In genomic region chr8:90346880-90347535, GRCm38 (mm10) we compare ENCODE assay signal across 8 mouse cellular contexts. TPM values are rescaled to one million over a fixed set of nuclear protein-coding genes. Genes with fewer than 3 reads are reported as not detected.
DNase-seq lines count a peak whose midpoint lies in the region; ATAC-seq and TF ChIP-seq lines count a peak whose summit lies in the region.

No protein-coding gene starts in this region.

- peak; percentile 11; the same call in 1 of the 2 replicates for ATAC-seq in forebrain, embryonic 14.5 days
- ATAC-seq in limb, embryonic 13.5 days (ENCODE audit: low FRiP score, low read depth), result no peak
- no peak for ATAC-seq in neural tube, embryonic 15.5 days (ENCODE audit: low FRiP score)

- no peaks in the 10 kb centered on the region for H3K9me3 ChIP-seq in forebrain, embryonic 14.5 days (replicated peaks; ENCODE audit: control insufficient read depth, low read length)
- H3K9me3 ChIP-seq in limb, embryonic 13.5 days, result no peaks in the 10 kb centered on the region
- H3K9me3 ChIP-seq in neural tube, embryonic 15.5 days (replicated peaks), result no peaks in the 10 kb centered on the region

- H3K27ac ChIP-seq in forebrain, embryonic 14.5 days (ENCODE audit: low read depth, low read length), result peak overlapping the region; percentile 98
- H3K27ac ChIP-seq in limb, embryonic 13.5 days, result no peak overlapping the region
- peak overlapping the region; percentile 93 for H3K27ac ChIP-seq in neural tube, embryonic 15.5 days (replicated peaks)

- H3K36me3 ChIP-seq in forebrain, embryonic 14.5 days (ENCODE audit: control insufficient read depth, insufficient read depth, low read length), result peaks cover 3% of the 10 kb centered on the region; the same call in 1 of the 2 replicates
- H3K36me3 ChIP-seq in limb, embryonic 13.5 days, result no peaks in the 10 kb centered on the region
- no peaks in the 10 kb centered on the region for H3K36me3 ChIP-seq in neural tube, embryonic 15.5 days

- TF ChIP-seq CTCF in lung, adult 2 months (IDR thresholded peaks at IDR 0.05; ENCODE audit: insufficient read depth, low read length), result no peak

- WGBS in lung, adult 2 months, result 2% methylated on average over 21 of the region's 21 CpGs
- under 1% methylated on average over 21 of the region's 21 CpGs for WGBS in forebrain, embryonic 14.5 days
- WGBS in limb, embryonic 13.5 days, result 2% methylated on average over 21 of the region's 21 CpGs
- under 1% methylated on average over 21 of the region's 21 CpGs for WGBS in neural tube, embryonic 15.5 days

- no peaks in the 10 kb centered on the region for H3K27me3 ChIP-seq in forebrain, embryonic 14.5 days (replicated peaks; ENCODE audit: control insufficient read depth, insufficient read depth, low read length)
- peaks cover 37% of the 10 kb centered on the region for H3K27me3 ChIP-seq in limb, embryonic 13.5 days
- H3K27me3 ChIP-seq in neural tube, embryonic 15.5 days (replicated peaks), result no peaks in the 10 kb centered on the region

- H3K4me1 ChIP-seq in lung, adult 2 months (ENCODE audit: control insufficient read depth, insufficient read depth, low read length), result peaks cover 10% of the 10 kb centered on the region
- H3K4me1 ChIP-seq in forebrain, embryonic 14.5 days (ENCODE audit: control insufficient read depth, insufficient read depth, low read length), result peaks cover 18% of the 10 kb centered on the region
- peaks cover 21% of the 10 kb centered on the region for H3K4me1 ChIP-seq in limb, embryonic 13.5 days
- peaks cover 38% of the 10 kb centered on the region for H3K4me1 ChIP-seq in neural tube, embryonic 15.5 days

- peak overlapping the region; percentile 98 for H3K9ac ChIP-seq in forebrain, embryonic 14.5 days (ENCODE audit: low read length)
- peak overlapping the region; percentile 84 for H3K9ac ChIP-seq in limb, embryonic 13.5 days
- peak overlapping the region; percentile 88 for H3K9ac ChIP-seq in neural tube, embryonic 15.5 days (replicated peaks)

- peak; percentile 14 for DNase-seq in lung, adult 2 months
- DNase-seq in lung, postnatal 25 days (ENCODE audit: low spot score), result no peak
- peak; percentile 23 for DNase-seq in forebrain, embryonic 14.5 days (ENCODE audit: low spot score)
- no peak for DNase-seq in adipocyte (ENCODE audit: low spot score)
- DNase-seq in right cerebral cortex, postnatal 10 days (ENCODE audit: low spot score in 2 of 2), result no peak
- no peak for DNase-seq in adrenal gland, adult 2 months

- peak overlapping the region; percentile 94 for H3K4me3 ChIP-seq in lung, adult 2 months (replicated peaks; ENCODE audit: extremely low read depth, low read depth, low read length)
- peak overlapping the region; percentile 82 for H3K4me3 ChIP-seq in forebrain, embryonic 14.5 days (ENCODE audit: low read depth, low read length)
- peak overlapping the region; percentile 72 for H3K4me3 ChIP-seq in limb, embryonic 13.5 days
- H3K4me3 ChIP-seq in neural tube, embryonic 15.5 days (replicated peaks), result peak overlapping the region; percentile 72

- no peak for TF ChIP-seq POLR2A in lung, adult 2 months (IDR thresholded peaks at IDR 0.05; ENCODE audit: borderline replicate concordance, extremely low read depth, low read depth, low read length)

- peak overlapping the region; percentile 65 for H3K4me2 ChIP-seq in forebrain, embryonic 14.5 days (ENCODE audit: low read length)
- H3K4me2 ChIP-seq in limb, embryonic 13.5 days (replicated peaks), result peak overlapping the region; percentile 86
- H3K4me2 ChIP-seq in neural tube, embryonic 15.5 days, result peak overlapping the region; percentile 75

RNA-seq across cellular contexts. Expression of gene Tox3, which starts 1.1 kb away (rescaled TPM):
- polyA plus RNA-seq in lung, adult 2 months (2012; rRNA removed), result 13.8 and 17.3 TPM in 2 replicates
- polyA plus RNA-seq in forebrain, embryonic 14.5 days (2014; fragmentation: Nextera tagmentation; extraction: Ambion mirVana), result 18.8 and 20.2 TPM in 2 replicates
- 7.4 and 8.2 TPM in 2 replicates for polyA plus RNA-seq in limb, embryonic 13.5 days (2015; fragmentation: Nextera tagmentation; extraction: Ambion mirVana)
- 16.3 and 23.4 TPM in 2 replicates for polyA plus RNA-seq in neural tube, embryonic 15.5 days (2015; fragmentation: Nextera tagmentation; extraction: Ambion mirVana)
- 1 to 10 TPM; 2.9 to 3.5 TPM for total RNA-seq in adrenal gland, adult 2 months (2021)
- polyA plus RNA-seq in adrenal gland, adult 2 months (2012; rRNA removed), result 3.9 and 4.1 TPM in 2 replicates

Comparison
In these comparisons a context has a peak if more than half of its experiments do, and no peak if none do; other contexts are left out.
1. DNase-seq: peak in lung, adult 2 months (single experiment) and forebrain, embryonic 14.5 days (single experiment); none in lung, postnatal 25 days (single experiment), adipocyte (single experiment), right cerebral cortex, postnatal 10 days (0 of 2) and adrenal gland, adult 2 months (single experiment).
2. Peak in every context shown above with its lines, with median percentiles within 50 percentile points of each other: H3K4me3 ChIP-seq, H3K4me2 ChIP-seq and H3K9ac ChIP-seq.